Mouse (Mus musculus): ENCODE data around the gene Gcn1l1.
"Not testable (repeated sequence)": the region's sequence is repeated elsewhere in the genome, so short reads cannot be mapped to it uniquely, and the experiment has no call there.

The Gcn1l1 gene

DNA sequence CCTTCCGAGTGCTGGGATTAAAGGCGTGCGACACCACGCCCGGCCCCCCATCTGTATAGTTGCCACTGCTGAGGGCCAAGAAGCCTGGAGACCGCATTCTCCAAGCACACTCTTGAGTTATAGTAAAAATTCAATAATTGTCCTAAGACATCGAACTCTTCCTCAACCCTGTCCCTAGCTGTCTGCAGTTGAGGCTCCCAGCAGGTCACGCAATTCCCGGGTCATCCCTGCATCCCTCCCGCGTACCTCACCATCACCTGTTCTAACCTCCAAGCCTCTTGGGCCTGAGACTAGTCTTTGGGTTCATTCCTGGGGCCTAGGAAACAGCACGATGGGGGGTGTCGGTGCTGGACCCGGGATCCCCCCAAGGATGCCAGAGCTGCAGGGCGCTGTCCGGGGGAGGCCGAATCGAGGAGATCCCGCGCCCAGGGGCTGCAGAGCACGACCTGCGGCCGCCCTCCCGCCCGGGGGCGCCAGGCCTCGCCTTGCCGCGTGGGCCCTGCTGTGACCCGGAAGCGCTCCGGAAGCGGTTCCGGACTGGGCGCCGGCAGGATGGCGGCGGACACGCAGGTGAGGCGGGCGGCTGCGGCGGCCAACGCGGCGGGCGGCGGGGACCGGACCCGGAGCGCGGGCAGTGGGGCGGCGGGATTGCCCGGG is at the start of gene Gcn1l1:
Gene Gcn1l1, plus strand, starts transcription at position 518 of the 657 bp plus-strand sequence.
- in situ Hi-C loops (cut with MboI, MseI): no loop called here

DNA sequence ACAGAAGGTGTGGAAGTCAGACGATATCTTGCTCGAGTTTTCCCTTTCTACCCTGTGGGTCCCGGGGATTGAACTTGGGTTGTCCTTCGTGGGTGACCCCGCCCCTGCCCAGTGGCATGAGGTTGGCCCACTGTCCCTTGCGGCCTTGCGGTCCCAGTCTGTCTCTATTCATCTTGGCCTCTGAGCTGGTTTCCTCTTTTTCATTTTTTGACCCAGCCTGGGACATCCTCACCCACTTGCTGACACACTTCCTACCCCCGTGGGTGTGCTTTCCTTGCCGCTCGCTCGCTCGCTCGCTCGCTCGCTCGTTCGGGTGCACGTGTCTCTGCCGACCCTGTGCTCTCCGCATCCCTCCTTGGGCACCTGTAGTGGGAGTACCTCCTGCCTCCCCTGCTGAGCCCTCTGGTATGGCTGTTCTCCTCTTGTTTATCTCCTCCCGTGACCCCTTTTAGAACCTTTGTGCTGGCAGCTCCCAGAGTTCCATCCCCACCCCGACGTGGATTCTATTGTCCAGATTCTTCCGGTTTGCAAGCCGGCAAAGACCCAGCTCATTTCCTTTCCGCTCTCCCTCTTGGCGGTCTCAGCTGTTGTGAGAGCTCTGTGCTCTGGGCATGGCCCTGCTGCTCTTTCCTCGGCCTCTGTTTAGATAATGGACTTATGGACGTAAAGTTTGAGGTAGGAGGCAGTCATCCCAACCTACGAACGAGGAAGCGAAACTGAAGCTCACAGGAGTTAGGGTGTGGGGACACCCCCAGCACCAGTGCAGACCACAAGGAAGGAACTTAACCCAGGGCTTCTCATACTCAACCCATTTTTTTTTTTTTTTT is 48.8 kb upstream of the Gcn1l1 start:
- in situ Hi-C loops (cut with MboI, MseI): no loop called here

DNA sequence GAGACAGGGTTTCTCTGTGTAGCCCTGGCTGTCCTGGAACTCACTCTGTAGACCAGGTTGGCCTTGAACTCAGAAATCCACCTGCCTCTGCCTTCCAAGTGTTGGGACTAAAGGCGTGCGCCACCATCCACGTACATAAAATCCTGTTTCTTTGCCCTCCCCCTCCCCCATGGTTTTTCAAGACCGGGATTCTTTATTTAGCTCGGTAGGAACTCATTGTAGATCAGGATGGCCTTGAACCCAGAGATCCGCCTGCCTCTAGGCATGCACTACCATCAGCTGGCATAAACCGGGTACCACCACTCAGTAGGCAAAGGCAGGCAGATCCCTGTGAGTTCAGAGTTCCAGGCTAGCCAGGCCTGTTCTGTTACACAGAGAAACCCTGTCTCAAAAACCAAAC is 48.1 kb upstream of the Gcn1l1 start:
- in situ Hi-C loops (cut with MboI, MseI): no loop called here

DNA sequence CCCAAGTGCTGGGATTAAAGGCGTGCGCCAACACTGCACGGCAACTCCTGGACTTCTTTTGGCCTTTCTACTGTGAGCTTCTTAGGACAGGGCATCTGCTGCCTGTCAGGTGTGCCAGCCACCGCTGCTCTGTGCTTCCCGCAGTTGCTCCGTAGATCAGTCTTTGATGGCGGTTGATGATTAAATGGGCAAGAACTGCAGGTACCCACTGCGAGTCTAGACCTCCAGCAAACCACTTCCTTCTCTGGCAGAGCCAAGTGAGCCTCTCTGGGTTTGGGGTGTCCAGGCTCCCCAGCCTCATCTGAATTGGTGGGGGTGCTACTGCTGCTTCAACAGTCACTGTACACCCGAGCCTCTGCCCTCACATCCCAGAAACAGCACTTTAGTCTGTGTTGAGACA is 47.6 kb upstream of the Gcn1l1 start:
- in situ Hi-C loops (cut with MboI, MseI): no loop called here

DNA sequence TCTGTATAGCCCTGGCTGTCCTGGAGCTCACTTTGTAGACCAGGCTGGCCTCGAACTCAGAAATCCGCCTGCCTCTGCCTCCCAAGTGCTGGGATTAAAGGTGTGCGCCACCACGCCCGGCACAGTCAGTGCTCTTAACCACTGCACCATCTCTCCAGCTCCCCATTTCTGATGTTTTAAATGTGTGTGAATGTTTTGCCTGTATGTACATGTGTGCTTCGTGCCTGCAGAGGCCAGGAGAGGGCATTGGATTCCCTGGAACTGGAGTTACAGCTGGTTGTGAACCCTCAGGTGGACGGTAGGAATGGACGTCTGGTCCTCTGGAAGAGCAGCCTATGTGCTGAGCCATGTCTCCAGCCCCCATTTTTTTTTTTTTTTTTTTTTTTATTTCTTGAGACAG is 46.8 kb upstream of the Gcn1l1 start:
- in situ Hi-C loops (cut with MboI, MseI): not testable (repeated sequence)

DNA sequence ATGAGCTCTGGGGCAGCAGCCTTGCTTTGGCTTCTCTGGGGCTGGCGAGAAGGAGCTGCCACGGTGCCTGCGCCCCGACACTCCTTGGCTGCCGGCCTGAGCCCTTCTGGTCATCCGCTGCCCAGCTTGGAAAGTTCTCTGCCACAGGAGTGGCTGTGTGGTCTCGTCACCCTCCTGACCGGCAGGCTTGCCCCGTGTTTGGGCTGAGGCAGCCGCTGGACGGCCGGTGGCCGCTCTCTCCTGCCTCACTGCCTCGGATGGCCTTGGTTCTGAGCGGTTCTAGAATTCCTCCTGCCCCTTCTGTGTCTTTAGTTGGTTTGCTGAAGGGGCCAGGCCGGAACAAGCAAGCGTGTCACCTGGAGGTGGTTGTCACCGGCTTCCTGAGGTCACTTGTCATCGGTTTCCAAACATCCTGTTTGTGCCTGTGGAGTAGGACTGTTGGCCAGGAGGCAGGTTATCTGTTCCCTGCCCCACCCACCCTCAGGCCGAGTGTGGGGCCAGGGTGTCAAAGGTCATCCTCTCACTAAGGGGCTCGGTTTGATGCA is 44.7 kb upstream of the Gcn1l1 start:
- in situ Hi-C loops (cut with MboI, MseI): no loop called here

DNA sequence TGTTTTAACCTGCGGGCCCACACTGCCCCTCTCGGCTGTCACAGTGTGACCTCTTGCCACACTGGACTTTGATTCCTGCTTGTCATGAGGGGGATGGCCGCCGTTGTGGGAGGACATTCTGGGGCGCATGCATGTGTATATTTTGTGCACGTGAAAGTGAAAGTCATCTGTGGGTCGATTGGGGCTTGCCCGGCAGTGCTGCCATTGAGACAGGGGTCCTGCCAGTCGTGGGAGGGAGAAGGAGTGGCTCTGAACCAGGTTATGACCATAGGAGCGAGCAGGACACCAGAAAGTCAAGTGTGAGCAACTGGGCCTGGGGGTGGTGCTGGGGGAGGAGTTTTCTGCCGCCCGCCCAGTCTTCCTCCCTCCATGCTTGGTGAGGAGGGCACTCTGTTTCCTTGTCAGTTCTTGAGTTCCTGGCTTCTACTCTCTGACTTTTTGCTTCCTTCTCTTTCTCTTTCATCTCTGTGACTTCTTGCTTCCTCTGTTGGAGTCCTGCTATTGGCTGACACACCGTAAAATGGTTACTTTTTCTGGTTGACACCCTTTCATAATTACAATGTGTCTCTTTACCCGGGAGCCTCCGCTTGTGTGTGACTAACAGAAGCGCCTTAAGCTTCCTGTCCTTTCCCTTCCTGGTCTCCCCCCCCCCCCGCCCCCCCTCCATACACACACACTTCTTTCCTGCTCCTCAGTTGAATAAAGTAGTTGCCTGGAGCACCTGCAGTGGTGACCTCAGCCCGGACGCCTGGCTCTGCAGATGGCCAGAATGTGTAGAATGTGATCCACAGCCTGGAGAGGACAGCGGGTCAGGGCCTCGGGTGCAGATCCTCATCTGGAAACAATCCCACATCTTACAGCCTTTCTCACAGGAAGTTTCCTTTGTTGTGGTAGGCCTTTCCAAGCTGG is 43.2 kb upstream of the Gcn1l1 start:
- in situ Hi-C loops (cut with MboI, MseI): no loop called here

DNA sequence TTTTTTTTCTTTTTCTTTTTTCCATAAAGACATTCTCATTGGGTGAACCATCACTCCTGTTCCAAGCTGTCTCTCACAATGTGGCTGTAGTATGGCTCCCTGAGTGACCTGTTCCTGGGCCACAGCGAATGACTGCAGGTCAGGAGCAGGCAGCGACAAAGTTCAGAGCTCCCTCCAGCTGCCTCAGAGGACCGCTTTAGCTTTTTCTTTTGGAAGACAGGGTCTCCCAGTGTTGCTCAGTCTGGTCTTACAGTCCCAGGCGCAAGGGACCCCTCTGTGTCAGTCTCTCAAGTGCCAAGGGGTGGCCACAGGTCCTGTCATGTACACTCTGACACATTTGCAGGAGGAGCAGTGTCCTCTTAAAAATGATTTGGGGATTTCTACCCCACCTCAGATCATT is 42.5 kb upstream of the Gcn1l1 start:
- in situ Hi-C loops (cut with MboI, MseI): no loop called here

DNA sequence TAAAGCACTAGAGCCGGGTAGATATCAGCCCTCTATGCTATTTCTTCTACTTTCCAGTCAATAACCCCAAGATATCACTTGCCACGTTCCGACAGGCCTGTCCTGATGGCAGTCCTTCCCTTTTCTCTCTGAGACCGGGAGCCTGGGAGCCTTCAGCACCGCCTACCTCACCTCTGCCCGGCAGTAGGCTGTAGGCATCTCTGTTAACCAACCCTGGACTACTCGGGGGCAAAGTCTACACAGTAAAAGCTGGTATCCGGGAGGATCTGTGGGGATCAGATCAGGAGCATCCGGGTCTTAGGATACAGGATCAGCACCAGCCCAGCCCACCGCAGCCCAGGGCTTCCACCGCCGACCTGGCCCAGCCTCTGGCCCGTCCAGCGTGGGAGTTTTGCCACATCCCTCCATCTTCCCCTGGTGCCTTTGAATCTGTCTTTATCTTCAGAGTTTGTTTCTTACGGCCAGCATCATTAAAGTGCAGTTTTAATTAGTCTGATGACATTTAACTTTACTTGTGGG is 42.0 kb upstream of the Gcn1l1 start:
- in situ Hi-C loops (cut with MboI, MseI): no loop called here

DNA sequence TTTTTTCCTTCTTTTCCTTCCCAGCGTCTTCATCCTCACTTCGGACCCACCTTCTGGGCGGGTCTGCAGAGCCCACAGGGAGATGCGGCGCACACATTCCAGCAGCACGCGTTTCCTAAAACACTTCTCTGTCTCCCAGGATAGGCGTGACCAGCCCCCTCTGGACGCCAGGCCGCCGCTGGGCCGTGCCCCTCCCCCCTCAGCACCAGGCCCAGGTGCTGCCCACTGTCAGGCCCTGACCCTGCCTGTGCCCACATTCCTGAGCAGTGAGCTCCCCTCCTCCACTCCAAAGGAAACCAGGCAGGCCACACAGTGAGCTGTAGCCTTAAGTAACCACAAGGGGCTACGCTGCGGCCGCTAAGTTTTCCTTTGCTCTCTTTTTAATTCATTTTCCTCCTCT is 41.1 kb upstream of the Gcn1l1 start:
- in situ Hi-C loops (cut with MboI, MseI): no loop called here

DNA sequence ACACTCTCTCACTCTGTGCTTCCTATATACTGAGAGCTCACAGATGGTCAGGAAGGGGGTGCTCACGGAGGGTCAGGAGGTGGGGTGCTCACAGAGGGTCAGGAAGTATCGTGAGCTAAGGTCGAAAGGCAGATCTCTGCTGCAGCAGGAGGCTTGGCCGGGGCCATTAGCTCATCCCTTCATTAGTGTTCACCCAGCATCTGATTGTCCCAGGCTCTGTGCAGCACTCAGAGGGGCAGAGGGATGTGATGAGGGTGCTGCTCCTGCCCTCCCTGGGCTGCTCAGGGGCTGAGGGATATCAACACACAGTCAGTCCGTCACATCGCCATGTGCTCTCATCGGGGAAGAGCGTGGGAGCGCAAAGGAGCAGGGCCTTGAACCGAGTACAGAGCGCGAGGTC is 40.6 kb upstream of the Gcn1l1 start:
- in situ Hi-C loops (cut with MboI, MseI): no loop called here

DNA sequence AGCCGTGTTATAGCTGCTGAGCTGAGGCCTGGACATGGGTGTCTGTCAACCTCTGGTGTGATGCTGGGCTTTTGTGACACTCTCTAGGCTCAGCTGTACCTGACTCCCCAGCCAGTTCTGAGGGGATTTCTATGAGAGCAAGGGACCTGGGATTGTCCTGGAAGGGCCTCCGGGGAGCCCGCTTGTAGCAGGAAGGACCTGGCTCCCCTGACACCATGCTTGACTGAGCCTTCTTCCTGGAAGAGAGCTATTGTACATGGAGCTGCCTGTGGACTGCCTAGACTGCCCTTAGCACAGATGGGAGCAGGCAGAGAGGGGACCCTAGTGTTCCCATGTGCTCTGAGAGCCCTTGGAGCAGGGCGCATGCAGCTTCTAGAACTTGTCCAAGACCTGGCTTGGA is 39.6 kb upstream of the Gcn1l1 start:
- in situ Hi-C loops (cut with MboI, MseI): no loop called here

DNA sequence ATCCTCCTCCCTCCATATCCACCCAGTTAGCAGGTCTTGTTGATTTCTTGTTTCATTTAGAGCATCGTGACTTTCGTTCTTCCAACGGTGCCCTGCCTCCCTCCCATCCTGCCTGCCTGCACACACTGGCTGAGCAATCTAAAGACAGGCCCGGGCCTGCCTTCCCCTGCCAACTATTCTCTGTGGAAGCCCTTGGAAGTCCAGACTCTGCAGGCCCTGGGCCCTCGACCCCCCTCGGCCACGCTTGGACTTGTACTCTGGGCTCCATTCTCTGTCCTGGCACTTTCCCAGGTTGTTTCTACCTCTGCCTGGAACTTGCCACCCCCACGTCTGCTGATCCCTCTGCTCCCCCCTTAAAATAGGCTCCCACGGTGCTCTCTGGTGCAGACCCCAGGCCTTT is 39.1 kb upstream of the Gcn1l1 start:
- in situ Hi-C loops (cut with MboI, MseI): no loop called here

DNA sequence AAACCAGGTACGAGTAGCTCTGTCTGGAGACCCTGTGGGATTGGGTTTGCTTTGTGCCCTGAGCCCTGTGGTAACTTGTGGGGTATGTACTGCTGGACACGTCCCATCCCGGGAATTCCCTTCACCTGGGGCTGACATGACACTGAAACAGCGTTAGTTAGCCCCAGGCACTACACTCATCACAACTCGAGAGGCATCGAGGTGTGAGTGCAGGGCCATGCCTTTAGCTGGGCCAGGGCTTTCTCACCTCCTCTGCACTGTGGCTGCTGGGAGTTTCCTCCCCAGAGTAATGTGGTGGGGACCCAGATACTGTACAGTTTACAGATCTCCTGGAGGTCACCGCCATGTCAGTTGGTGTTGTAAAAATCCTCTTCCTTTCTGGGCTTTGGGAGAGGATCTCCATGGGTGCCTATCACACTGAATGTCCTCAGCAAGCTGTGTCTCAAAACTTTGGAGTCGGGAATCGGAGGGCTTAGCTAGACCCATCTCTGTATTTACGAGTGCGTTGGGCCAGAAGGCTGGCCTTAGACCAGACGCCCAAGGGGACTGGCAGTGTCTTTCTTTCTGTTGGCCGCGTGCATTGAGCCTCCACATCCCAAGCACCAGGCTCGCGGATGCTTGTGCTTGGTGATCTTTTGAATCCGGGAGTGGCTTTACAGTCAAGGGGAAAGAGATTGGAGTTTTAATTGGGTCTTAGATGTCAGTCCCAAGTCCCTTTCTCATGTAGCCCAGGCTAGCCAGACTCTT is 38.4 kb upstream of the Gcn1l1 start:
- in situ Hi-C loops (cut with MboI, MseI): no loop called here

DNA sequence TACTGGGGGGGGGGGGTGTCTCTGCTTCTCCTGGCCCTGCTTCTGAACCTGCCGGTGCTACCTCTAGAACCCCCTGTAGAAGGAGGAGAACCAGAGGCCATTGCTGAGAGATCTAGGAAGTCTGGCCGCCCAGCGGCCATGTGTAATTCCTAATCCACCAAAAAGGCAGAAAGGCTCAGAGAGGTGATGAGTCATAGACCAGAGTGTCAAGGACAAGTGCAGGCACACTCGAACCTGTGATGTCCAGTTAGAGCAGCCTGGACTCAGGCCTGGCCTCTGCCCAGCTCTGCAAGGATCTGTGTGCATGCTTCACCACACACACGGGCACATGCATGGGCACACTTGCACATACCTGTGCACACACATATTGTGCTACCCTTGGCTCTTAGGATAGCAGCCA is 36.9 kb upstream of the Gcn1l1 start:
- in situ Hi-C loops (cut with MboI, MseI): no loop called here

DNA sequence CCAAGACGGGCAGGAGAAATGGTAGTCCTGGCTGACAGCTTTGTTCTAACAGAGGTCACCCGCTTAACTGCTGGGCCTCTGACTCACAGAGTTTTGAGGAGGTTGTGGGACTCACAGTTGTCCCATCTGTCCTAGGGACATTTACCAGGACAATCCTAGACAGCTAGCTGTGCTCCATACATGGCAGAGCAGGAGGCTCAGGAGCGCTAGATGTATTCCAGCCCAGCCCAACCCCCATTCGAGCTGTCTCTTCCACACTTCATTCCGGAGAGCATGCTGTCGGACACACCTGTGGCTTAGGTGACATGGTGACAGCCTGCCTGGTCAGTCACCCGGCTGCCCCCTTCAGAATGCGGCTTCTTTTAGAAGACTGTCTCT is 35.7 kb upstream of the Gcn1l1 start:
- in situ Hi-C loops (cut with MboI, MseI): no loop called here

DNA sequence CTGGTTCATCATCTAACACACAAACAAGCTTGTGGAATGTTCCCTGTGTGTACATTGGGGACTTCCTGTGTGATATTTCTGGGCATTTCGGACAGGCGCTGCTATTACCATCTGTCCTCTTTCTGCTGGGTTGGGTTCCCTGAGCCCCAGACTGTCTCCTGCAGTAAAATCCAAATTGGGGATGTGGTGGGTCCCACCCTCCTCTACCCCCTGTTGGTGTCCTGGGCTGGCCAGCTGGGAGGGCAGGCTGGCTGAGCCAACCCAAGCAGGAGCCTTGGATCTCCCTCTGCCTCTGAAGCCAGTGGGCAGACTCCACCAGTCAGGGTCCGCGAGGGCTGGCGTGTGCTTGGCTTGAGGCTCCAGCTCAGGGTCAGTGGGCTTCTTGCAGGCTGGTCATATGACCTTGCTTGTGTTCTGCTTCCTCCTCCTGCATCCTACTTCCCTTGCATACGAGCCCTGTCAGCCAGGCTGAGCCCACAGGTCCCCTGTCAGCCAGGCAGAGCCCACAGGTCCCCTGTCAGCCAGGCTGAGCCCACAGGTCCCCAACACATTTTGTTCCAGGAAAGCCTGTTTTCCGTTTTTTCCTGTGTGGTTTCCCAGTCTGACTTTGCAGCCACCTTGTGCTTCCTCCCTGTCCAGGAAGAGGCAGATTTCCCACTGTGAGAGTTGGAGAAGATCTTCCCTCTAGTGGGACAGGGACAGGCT is 35.2 kb upstream of the Gcn1l1 start:
- in situ Hi-C loops (cut with MboI, MseI): no loop called here

DNA sequence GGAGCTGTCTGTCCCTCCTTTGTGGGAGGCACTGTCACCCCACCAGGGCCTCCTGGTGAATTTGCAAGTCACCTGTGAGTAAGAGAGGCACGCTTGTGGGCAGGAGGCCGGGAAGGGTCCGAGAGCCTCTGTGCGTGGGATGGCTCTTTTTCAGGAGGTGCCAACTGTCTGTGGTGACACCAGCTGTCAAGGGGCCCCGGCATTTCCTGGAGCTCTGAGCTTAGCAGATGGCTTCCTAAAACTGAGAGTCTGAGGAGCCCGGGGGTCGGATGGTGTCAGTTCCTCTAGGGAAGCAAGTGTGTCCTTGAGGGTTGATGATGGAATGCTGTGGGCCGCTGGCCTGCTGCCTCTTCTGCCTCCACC is 34.6 kb upstream of the Gcn1l1 start:
- in situ Hi-C loops (cut with MboI, MseI): no loop called here

DNA sequence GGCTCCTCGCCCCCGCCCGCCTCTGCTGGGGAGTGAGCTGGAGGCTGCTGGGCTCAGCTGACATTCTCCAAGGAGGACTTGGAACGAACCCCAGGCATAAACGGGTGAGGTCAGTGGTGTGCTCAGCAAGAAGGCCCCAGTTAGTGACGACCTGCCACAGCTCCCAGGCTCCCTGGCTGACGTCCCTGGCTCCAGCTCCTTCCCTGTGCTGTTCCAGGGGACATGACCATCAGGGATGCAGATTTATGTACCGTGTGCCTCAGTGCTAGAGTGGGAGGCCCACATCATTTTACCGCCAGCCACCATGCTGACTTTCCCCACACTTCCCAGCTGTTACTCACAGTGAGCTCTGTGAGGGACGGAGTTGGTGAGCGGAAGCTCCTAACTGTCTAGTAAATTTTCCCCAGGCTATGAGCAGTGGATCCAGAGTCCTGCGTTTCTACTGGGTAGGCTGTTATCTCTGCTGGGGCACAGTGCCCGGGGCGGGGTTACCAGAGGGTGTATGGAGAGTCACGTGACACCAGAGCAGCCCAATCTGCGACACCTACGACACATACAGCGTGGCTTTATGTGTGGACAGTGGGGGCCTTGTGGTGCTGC is 33.3 kb upstream of the Gcn1l1 start:
- in situ Hi-C loops (cut with MboI, MseI): no loop called here

DNA sequence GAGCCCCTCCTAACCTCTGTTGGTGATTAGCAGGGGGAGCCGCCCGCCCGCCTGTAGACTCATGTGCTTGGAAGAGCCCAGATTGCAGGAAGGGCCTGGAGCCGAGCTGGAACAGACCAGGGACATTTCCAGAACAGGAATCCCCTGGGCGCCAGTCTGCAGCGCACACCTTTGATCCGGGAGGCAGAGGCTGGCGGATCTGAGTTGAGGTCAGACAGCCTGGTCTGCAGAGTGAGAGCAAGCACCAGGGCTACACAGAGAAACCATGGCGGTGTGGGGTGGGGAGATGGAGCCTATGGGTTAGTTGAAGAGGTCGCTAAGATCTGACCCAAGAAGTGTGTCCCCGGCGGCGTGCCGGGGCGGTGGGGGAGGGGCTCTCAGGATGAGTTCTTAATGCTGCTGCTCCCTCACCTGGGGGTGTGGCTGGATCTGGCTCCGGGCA is 30.7 kb upstream of the Gcn1l1 start:
- in situ Hi-C loops (cut with MboI, MseI): no loop called here

Data from T-helper 1 cell (primary cell).